ENCODE assay signal across 8 mouse cellular contexts in the genomic region with DNA sequence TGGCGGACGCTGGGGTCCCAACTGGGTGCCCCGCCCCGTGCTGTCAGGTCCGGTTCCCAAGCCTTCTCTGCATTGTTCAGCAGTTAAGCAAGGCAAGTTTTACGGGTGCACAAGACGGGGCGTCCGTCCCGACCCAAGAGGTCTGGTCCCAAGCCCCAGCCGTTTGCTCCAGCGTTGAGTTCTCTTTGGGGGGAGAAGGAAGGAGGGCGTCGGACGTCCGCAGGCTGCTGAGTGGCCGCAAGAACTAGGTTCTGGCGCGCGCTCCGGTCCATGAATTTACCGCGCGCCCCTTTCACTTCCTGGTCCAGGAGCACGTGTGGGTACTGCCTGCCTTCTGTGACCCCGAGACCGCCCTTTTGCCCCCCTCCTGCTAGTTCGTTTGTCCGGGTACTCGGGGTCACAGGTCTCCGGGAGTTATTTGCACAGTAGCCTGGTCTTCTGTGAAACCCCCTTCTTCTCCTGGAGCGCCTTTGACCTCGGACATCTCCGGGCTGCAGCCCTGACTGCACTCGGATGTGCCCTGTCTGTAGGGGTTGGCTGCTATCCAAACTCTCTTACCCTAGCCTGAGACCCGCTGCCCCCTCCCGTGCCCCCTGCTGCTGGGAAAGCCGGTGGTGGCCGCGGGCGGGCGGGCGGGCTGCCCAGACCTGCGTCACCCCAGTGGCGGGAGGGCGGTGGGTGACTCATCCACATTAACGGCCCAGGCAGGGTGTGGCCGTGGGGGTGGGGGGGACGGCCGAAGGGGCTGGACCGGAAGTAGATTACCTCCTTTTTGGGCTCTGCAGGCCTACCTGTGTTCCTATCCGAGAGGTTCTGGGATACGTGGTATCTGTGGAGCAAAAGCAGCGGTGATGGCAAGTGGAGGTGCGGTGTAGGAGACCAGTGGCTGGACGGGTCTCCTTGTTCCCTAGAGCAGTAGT. TPM values are rescaled to one million over a fixed set of nuclear protein-coding genes. Genes with fewer than 3 reads are reported as not detected.
A peak's percentile ranks its signal among the peaks of the same experiment; 100 is the strongest.
DNase-seq lines count a peak whose midpoint lies in the region; ATAC-seq and TF ChIP-seq lines count a peak whose summit lies in the region.

No protein-coding gene starts in this region.

- no peak for TF ChIP-seq CTCF in E14TG2a.4 (conservative IDR thresholded peaks at IDR 0.05; ENCODE audit: low read length)
- no peak for TF ChIP-seq CTCF in hindbrain, postnatal 0 days (IDR thresholded peaks at IDR 0.05; ENCODE audit: low read depth)
- no peak for TF ChIP-seq CTCF in liver, embryonic 14.5 days (IDR thresholded peaks at IDR 0.05; ENCODE audit: low read depth)

- no peak for TF ChIP-seq EP300 in liver, embryonic 14.5 days (IDR thresholded peaks at IDR 0.05; ENCODE audit: low read depth)

- peaks cover 88% of the 10 kb centered on the region for H3K4me1 ChIP-seq in E14TG2a.4 (replicated peaks; ENCODE audit: low read depth, low read length)
- H3K4me1 ChIP-seq in hindbrain, postnatal 0 days (ENCODE audit: insufficient read depth, low read length) = peaks cover 9% of the 10 kb centered on the region
- peaks cover 0 to 23% of the 10 kb centered on the region in 2 experiments; a peak in 3 of 4 replicates for H3K4me1 ChIP-seq in liver, embryonic 14.5 days (replicated peaks; ENCODE audit: control insufficient read depth in 2 of 2, insufficient read depth in 2 of 2, low read length in 1 of 2)

- peak overlapping the region; percentile 55 for H3K4me2 ChIP-seq in hindbrain, postnatal 0 days (ENCODE audit: low read depth, low read length)
- peak overlapping the region; percentile 67 for H3K4me2 ChIP-seq in liver, embryonic 14.5 days (ENCODE audit: low read depth)

- H3K4me3 ChIP-seq in E14TG2a.4 (replicated peaks; ENCODE audit: low read length) = peak overlapping the region; percentile 87
- peak overlapping the region; percentile 41 for H3K4me3 ChIP-seq in hindbrain, postnatal 0 days (ENCODE audit: low read length)
- H3K4me3 ChIP-seq in liver, embryonic 14.5 days (ENCODE audit: insufficient read depth in 1 of 2, low read depth in 2 of 2, low read length in 2 of 2) = peak overlapping the region; percentile 62 to 64

- peaks cover 34% of the 10 kb centered on the region for H3K36me3 ChIP-seq in E14TG2a.4 (ENCODE audit: insufficient read depth, low read length)
- H3K36me3 ChIP-seq in hindbrain, postnatal 0 days (ENCODE audit: insufficient read depth, low read length) = peaks cover 17% of the 10 kb centered on the region
- peaks cover 3% of the 10 kb centered on the region for H3K36me3 ChIP-seq in liver, embryonic 14.5 days (replicated peaks; ENCODE audit: control insufficient read depth, insufficient read depth, low read depth)

- peaks cover 17% of the 10 kb centered on the region for H3K27me3 ChIP-seq in E14TG2a.4 (ENCODE audit: insufficient read depth, low read length)
- H3K27me3 ChIP-seq in hindbrain, postnatal 0 days (ENCODE audit: insufficient read depth, low read length) = no peaks in the 10 kb centered on the region
- no peaks in the 10 kb centered on the region for H3K27me3 ChIP-seq in liver, embryonic 14.5 days (ENCODE audit: control insufficient read depth, insufficient read depth, low read length)

- DNase-seq in adrenal gland, postnatal 10 days = peak; percentile 85
- peak; percentile 68 for DNase-seq in gastrocnemius, postnatal 10 days
- peak; percentile 32 for DNase-seq in hindbrain, postnatal 0 days (ENCODE audit: low spot score)
- no peak for DNase-seq in liver, embryonic 14.5 days (ENCODE audit: low read depth in 3 of 3, low spot score in 3 of 3)
- peak; percentile 83 to 88 for DNase-seq in natural killer cell, adult 2 months (ENCODE audit: low spot score in 2 of 2)
- DNase-seq in layer of hippocampus, adult 18-20 months (ENCODE audit: low spot score in 2 of 2) = no peak

- no peaks in the 10 kb centered on the region for H3K9me3 ChIP-seq in E14TG2a.4 (ENCODE audit: low read length)
- H3K9me3 ChIP-seq in hindbrain, postnatal 0 days (ENCODE audit: low read length) = no peaks in the 10 kb centered on the region
- H3K9me3 ChIP-seq in liver, embryonic 14.5 days (ENCODE audit: control insufficient read depth, low read length) = no peaks in the 10 kb centered on the region

- 0 out of 2 replicates have a peak, but pooled peaks have one; percentile 0 for ATAC-seq in hindbrain, postnatal 0 days
- peak; percentile 57 for ATAC-seq in liver, embryonic 14.5 days (ENCODE audit: insufficient read depth)
- no peak for ATAC-seq in cerebellum, adult (ENCODE audit: insufficient number of reproducible peaks, low FRiP score, low TSS enrichment)

- 3% methylated on average over 55 of the region's 56 CpGs for WGBS in hindbrain, postnatal 0 days
- WGBS in liver, embryonic 14.5 days (ENCODE audit: insufficient replicate concordance) = under 1% methylated on average over 56 of the region's 56 CpGs

- peak overlapping the region; percentile 44 for H3K9ac ChIP-seq in hindbrain, postnatal 0 days (replicated peaks; ENCODE audit: low read length)
- H3K9ac ChIP-seq in liver, embryonic 14.5 days (replicated peaks) = peak overlapping the region; percentile 61

- H3K27ac ChIP-seq in hindbrain, postnatal 0 days = peak overlapping the region; percentile 32; the same call in 1 of the 2 replicates
- H3K27ac ChIP-seq in liver, embryonic 14.5 days = no peak overlapping the region; the same call in 1 of the 2 replicates

RNA-seq across cellular contexts. Expression of a gene that starts 0.9 kb away (rescaled TPM):
- 100 to 1,000 TPM; 120 to 138 TPM for total RNA-seq in adrenal gland, postnatal 10 days (2021)
- total RNA-seq in gastrocnemius, postnatal 10 days (2021) = 10 to 100 TPM; 75.0 to 98.1 TPM
- total RNA-seq in hindbrain, postnatal 0 days (2014; rRNA removed) = 45.1 and 70.2 TPM in 2 replicates
- polyA plus RNA-seq in hindbrain, postnatal 0 days (2015; fragmentation: Nextera tagmentation; extraction: Ambion mirVana) = 59.2 and 61.6 TPM in 2 replicates
- polyA plus RNA-seq in liver, embryonic 14.5 days (2012; rRNA removed) = 75.1 and 88.2 TPM in 2 replicates
- polyA plus RNA-seq in liver, embryonic 14.5 days (2014; fragmentation: Nextera tagmentation; extraction: Ambion mirVana) = 94.4 and 97.5 TPM in 2 replicates
- total RNA-seq in layer of hippocampus, adult 18-20 months (2021) = 10 to 100 TPM in 1 of 2 experiments, 1 to 10 TPM in 1; 9.2 to 11.7 TPM

RNA-seq across cellular contexts. Expression of a gene that starts 19.1 kb away (rescaled TPM):
- total RNA-seq in adrenal gland, postnatal 10 days (2021) = 1 to 10 TPM; 2.5 to 4.8 TPM
- total RNA-seq in gastrocnemius, postnatal 10 days (2021) = under 1 TPM; 0.56 to 0.86 TPM
- 17.9 and 33.0 TPM in 2 replicates for total RNA-seq in hindbrain, postnatal 0 days (2014; rRNA removed)
- 10.5 and 13.5 TPM in 2 replicates for polyA plus RNA-seq in hindbrain, postnatal 0 days (2015; fragmentation: Nextera tagmentation; extraction: Ambion mirVana)
- polyA plus RNA-seq in liver, embryonic 14.5 days (2012; rRNA removed) = 2.1 and 2.8 TPM in 2 replicates
- 0.60 and 1.0 TPM in 2 replicates for polyA plus RNA-seq in liver, embryonic 14.5 days (2014; fragmentation: Nextera tagmentation; extraction: Ambion mirVana)
- total RNA-seq in layer of hippocampus, adult 18-20 months (2021) = 1 to 10 TPM; 3.9 to 4.8 TPM

RNA-seq across cellular contexts. Expression of a gene that starts 19.9 kb away (rescaled TPM):
- total RNA-seq in adrenal gland, postnatal 10 days (2021) = 1 to 10 TPM in 1 of 2 experiments, under 1 TPM in 1; 0.96 to 2.6 TPM
- 1 to 10 TPM in 1 of 2 experiments, under 1 TPM in 1; 0.75 to 1.1 TPM for total RNA-seq in gastrocnemius, postnatal 10 days (2021)
- total RNA-seq in hindbrain, postnatal 0 days (2014; rRNA removed) = 1.0 and 1.2 TPM in 2 replicates
- polyA plus RNA-seq in hindbrain, postnatal 0 days (2015; fragmentation: Nextera tagmentation; extraction: Ambion mirVana) = 3.7 and 4.5 TPM in 2 replicates
- polyA plus RNA-seq in liver, embryonic 14.5 days (2012; rRNA removed) = 0.15 and 0.28 TPM in 2 replicates
- polyA plus RNA-seq in liver, embryonic 14.5 days (2014; fragmentation: Nextera tagmentation; extraction: Ambion mirVana) = 0.22 and 0.29 TPM in 2 replicates
- total RNA-seq in layer of hippocampus, adult 18-20 months (2021) = 1 to 10 TPM; 3.4 to 4.0 TPM

RNA-seq across cellular contexts. Expression of a gene that starts 25.6 kb away (rescaled TPM):
- 1 to 10 TPM in 1 of 2 experiments, under 1 TPM in 1; 0.97 to 1.3 TPM for total RNA-seq in adrenal gland, postnatal 10 days (2021)
- total RNA-seq in gastrocnemius, postnatal 10 days (2021) = under 1 TPM; 0.42 to 0.72 TPM
- not detected in 2 replicates for total RNA-seq in hindbrain, postnatal 0 days (2014; rRNA removed)
- 0.39 and 0.49 TPM in 2 replicates for polyA plus RNA-seq in hindbrain, postnatal 0 days (2015; fragmentation: Nextera tagmentation; extraction: Ambion mirVana)
- polyA plus RNA-seq in liver, embryonic 14.5 days (2012; rRNA removed) = 0.92 and 1.5 TPM in 2 replicates
- 1.5 and 1.9 TPM in 2 replicates for polyA plus RNA-seq in liver, embryonic 14.5 days (2014; fragmentation: Nextera tagmentation; extraction: Ambion mirVana)
- under 1 TPM; 0.33 to 0.47 TPM for total RNA-seq in layer of hippocampus, adult 18-20 months (2021)

RNA-seq across cellular contexts. Expression of a gene that starts 55.0 kb away (rescaled TPM):
- total RNA-seq in adrenal gland, postnatal 10 days (2021) = under 1 TPM; 0.24 to 0.30 TPM
- not detected for total RNA-seq in gastrocnemius, postnatal 10 days (2021)
- 1.9 and 2.9 TPM in 2 replicates for total RNA-seq in hindbrain, postnatal 0 days (2014; rRNA removed)
- polyA plus RNA-seq in hindbrain, postnatal 0 days (2015; fragmentation: Nextera tagmentation; extraction: Ambion mirVana) = 1.9 and 2.0 TPM in 2 replicates
- not detected in 2 replicates for polyA plus RNA-seq in liver, embryonic 14.5 days (2012; rRNA removed)
- not detected in 2 replicates for polyA plus RNA-seq in liver, embryonic 14.5 days (2014; fragmentation: Nextera tagmentation; extraction: Ambion mirVana)
- under 1 TPM; 0.27 to 0.43 TPM for total RNA-seq in layer of hippocampus, adult 18-20 months (2021)

Comparison
In these comparisons a context has a peak if more than half of its experiments do, and no peak if none do; other contexts are left out.
1. DNase-seq: peak in adrenal gland, postnatal 10 days (single experiment), gastrocnemius, postnatal 10 days (single experiment), hindbrain, postnatal 0 days (single experiment) and natural killer cell, adult 2 months (2 of 2); none in liver, embryonic 14.5 days (0 of 3) and layer of hippocampus, adult 18-20 months (0 of 2).
2. Peak in every context shown above with its lines, with median percentiles within 50 percentile points of each other: H3K4me3 ChIP-seq.